18 mouse cellular contexts compared by ENCODE assay signal in the genomic region with DNA sequence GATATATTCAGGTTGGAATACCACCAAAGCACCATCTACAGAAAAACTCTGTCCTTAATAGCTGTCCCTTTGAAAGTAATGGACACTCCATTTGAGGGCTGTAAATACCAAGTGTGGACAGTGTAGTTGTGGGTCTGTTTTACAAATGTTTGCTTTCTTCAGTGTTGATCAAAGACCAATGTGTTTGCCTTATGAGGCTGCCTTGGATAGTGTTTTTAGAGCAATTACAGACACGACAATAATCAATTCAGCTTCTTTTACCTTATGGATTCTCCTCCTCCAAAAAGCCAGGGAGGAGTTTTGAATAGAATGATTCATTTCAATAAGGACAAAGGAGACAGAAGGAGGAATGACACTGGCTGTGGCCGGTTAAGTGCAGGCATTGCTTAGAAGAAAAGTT. TPM values are rescaled to one million over a fixed set of nuclear protein-coding genes. Genes with fewer than 3 reads are reported as not detected.
"Had no signal": no experiment of that assay in that cellular context is flagged by ENCODE, and none has a peak within 500 bp of the region (broad histone marks: within the 10 kb centered on the region; RNA-seq: fewer than 3 reads in every experiment).

No protein-coding gene starts in this region.

- H3K9ac ChIP-seq: kidney, embryonic 15.5 days; liver, embryonic 13.5 days; midbrain, embryonic 13.5 days; stomach, embryonic 15.5 days had no signal

- H3K9me3 ChIP-seq: kidney, embryonic 15.5 days; liver, embryonic 13.5 days; midbrain, embryonic 13.5 days; stomach, embryonic 15.5 days had no signal

- H3K27ac ChIP-seq: kidney, embryonic 15.5 days; left cerebral cortex, adult 2 months; liver, embryonic 13.5 days; midbrain, embryonic 13.5 days; stomach, embryonic 15.5 days had no signal

- H3K4me3 ChIP-seq: kidney, embryonic 15.5 days; left cerebral cortex, adult 2 months; liver, embryonic 13.5 days; midbrain, embryonic 13.5 days; stomach, embryonic 15.5 days had no signal

- ATAC-seq: midbrain, embryonic 13.5 days had no signal

- H3K4me2 ChIP-seq: kidney, embryonic 15.5 days; liver, embryonic 13.5 days; midbrain, embryonic 13.5 days; stomach, embryonic 15.5 days had no signal

- DNase-seq: kidney, adult 8-10 months; kidney, postnatal 10 days; kidney, postnatal 36 days; layer of hippocampus, postnatal 36 days; liver, embryonic 13.5 days; lung, adult 2 months; lung, postnatal 14 days; lung, postnatal 4 days; right cerebral cortex, postnatal 25 days; spleen, adult 18-20 months; thymus, postnatal 25 days had no signal

- H3K4me1 ChIP-seq: liver, embryonic 13.5 days had no signal

- H3K36me3 ChIP-seq: kidney, embryonic 15.5 days; liver, embryonic 13.5 days; midbrain, embryonic 13.5 days; stomach, embryonic 15.5 days had no signal

RNA-seq across cellular contexts. Expression of a gene that starts 7.9 kb away (rescaled TPM):
- total RNA-seq: liver, adult 2 months; megakaryocyte progenitor cell, adult 5-6 weeks had no signal
- polyA plus RNA-seq: kidney, embryonic 15.5 days; liver, adult 2 months; liver, embryonic 13.5 days; liver, embryonic 16.5 days; lung, adult 2 months; stomach, embryonic 15.5 days had no signal
